Mouse (Mus musculus) common myeloid progenitor, adult 5-6 weeks (primary cell): ENCODE data around the gene Dync1i2. TPM values are rescaled to one million over a fixed set of nuclear protein-coding genes. Genes with fewer than 3 reads are reported as not detected.

ENCODE experiments used
- ATAC-seq: replicated peaks from 2 replicates; pipeline ENCODE4 v1.8.0; 2016; ENCODE audit warnings: low read depth, mild to moderate bottlenecking, moderate TSS enrichment, inconsistent platforms; ENCODE audit not compliant: poor library complexity, severe bottlenecking
- total RNA-seq: library from RNA; stranded (forward); fragments of 200-1000, 187-1606 nt; gene quantifications from 2 replicates; pipeline ENCODE4 v1.2.3, GENCODE M21; 2017

Dync1i2 gene
- total RNA-seq, 1 experiment from 2014 or later, result 112 TPM

GRCm38 (mm10) chr2:71256581-71256980 is 45.1 kb downstream of the Dync1i2 start:
- no peak for ATAC-seq

- no peak for ATAC-seq
Observed at GRCm38 (mm10) chr2:71264585-71264984, 53.1 kb downstream of the Dync1i2 start.

DNA sequence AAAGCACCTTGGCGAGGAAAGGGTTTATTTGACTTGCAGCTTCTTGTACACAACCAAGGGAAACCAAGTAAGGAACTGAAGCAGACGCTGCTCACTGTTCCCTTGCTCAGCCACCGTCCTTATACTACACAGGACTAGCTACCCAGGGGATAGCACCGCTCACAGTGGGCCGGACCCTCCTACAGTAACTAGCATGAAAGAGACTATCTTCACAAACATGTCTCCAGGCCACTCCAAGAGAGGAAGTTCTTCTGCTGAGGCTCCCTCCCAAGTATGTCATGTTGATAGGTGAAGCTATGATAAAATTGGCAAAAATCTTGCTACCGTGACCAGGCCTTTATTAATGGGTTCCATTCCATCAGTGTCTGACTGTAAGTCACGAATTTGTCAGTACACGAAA is 57.2 kb downstream of the Dync1i2 start:
- no peak for ATAC-seq

DNA sequence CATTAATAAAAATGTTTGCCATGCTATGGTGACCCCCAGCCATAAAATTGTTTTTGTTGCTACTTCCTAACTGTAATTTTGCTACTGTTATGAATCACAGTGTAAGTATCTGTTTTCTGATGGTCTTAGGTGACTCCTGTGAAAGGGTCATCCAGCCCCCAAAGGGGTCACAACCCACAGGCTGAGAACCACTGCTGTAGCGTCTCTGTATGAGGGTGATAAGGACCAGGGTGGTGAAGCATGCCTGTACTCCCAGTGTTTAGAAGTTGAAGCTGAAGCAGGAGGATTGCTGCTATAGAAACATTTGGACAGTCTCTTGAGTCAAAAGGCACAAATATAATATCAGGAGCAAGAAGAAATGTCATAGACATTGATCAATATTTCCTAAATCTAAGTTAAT is 57.8 kb downstream of the Dync1i2 start:
- no peak for ATAC-seq

GRCm38 (mm10) chr2:71270085-71270484 is 58.6 kb downstream of the Dync1i2 start:
- no peak for ATAC-seq

GRCm38 (mm10) chr2:71273955-71274679 is 62.6 kb downstream of the Dync1i2 start:
- peak; percentile 70 for ATAC-seq

DNA sequence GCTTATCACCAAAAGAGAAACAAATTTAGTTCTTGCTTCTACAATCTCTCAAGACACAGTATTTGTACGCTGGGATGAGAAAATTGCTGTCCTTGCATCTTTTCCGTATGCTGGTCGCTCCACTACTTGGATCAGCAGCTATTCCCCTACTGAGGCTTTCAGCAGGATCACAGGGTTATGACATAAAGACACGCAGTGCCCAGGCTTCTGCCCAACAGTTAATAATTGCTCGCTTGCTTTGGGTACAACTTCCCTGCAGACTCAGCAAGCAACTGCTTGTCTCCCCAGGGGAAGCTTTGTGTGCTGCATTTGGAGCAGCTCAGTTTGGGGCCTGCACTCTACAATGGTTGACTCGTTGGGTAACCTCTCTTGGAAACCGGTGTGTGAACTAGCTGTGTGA is 64.2 kb downstream of the Dync1i2 start:
- ATAC-seq, result no peak

DNA sequence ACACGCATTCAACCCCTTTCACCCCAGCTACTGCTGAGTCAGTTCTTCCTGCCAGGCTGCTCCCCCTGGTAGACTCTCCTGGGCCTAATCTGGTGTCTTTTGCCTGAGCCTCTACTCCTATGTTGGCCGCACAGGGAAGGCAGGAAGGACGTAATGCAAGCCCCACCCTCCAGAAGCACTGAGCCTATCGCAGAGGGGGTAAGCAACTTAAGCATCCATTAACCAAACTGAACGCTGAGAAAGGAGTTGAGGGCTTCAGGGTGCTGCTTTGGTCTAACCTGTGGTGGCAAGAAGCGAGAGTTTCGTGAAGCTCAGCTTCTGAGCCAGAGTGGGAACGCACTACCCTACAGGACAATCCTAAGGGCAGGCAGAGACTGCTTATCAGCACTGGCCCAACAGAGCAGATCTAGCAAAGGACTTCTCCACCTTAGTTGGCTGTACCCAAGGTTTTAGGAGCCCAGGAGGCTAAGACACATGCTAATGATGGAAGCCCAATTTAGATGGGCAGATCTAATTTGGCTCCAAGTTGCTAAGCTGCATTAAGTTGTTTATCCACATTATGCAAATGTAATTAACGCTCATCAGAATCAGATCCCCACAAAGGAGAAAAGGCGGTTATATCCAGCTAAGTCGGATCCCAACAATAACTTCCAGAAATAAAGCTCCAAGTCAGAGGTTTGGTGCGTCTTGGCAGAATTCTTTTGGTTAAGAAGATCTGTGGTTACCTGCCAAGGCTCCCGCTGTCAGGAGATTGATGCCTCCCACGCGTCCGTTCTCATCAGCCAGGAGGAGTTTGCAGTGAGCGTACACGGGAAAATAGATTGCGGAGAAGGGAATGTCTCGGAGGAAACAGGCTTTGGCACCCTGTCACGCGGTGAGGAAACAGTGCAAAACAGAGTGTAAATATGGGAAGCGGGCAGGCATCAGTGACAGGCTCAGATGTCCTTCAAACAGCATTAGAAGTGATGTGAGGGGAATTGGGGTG is 67.6 kb downstream of the Dync1i2 start:
- no peak for ATAC-seq

GRCm38 (mm10) chr2:71281981-71282380 is 70.5 kb downstream of the Dync1i2 start:
- no peak for ATAC-seq

GRCm38 (mm10) chr2:71290107-71290775 is 78.7 kb downstream of the Dync1i2 start:
- no peak for ATAC-seq

DNA sequence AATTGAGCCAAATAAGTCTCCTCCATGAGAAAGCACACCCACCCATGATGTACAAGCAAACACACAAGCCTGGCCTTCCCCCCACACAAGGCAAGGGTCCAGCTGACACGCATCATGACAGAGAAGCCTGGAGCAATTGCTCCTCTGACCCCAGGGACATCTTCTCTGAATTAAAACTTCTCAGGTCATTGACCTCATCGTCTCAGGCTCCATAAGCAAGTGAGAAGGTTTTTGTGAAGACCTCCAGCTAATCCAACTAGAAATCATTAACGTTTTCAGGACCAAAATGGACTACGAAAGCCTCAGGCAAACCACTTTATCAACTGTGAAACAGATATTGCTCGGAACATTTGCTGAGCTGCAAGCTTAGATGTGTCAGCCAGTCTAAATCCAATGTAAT is 80.1 kb downstream of the Dync1i2 start:
- no peak for ATAC-seq

DNA sequence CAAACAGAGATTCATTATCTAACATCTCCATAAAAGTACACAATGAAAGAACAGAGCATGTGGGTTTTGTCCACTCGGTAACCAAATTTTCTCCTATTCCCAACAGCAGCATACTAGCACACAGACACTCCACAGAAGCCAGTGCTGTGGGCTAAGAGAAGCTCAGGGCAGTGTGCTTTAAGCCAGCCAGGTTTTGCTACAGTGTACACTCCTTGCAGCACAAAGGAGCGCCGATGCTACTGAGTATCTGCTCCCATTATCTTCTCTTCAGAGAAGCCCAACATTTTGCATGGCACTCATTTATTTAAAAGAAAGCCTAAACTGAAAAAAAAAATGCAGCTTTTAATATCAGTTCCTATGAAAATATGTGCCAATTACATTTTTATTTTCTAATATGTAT is 82.5 kb downstream of the Dync1i2 start:
- ATAC-seq, result no peak

- no peak for ATAC-seq
Observed at GRCm38 (mm10) chr2:71294489-71294888, 83.0 kb downstream of the Dync1i2 start.

- no peak for ATAC-seq
Observed at GRCm38 (mm10) chr2:71295844-71296243, 84.3 kb downstream of the Dync1i2 start.

GRCm38 (mm10) chr2:71297501-71297900 is 86.0 kb downstream of the Dync1i2 start:
- ATAC-seq, result no peak

GRCm38 (mm10) chr2:71298729-71299128 is 87.2 kb downstream of the Dync1i2 start:
- ATAC-seq, result no peak

GRCm38 (mm10) chr2:71302156-71302663 is 90.7 kb downstream of the Dync1i2 start:
- ATAC-seq, result no peak

DNA sequence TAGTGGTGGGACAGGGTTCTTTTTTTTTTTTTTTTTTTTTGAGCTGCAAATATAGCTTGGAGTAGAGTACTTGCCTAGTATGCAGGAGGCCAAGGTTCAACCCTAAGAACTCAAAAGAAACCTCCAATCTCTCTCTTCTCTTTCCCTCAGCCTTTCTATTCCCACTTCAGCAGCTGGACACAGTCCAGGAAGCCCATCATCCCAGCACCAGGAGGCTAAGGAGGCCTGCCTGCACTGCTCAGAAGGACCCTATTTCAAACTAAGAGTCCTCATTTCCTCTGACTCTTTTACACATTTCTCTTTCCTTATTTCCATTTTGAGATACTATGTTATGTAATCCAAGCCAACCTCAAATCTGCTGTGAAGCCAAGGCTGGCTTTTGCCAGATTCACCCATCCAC is 91.7 kb downstream of the Dync1i2 start:
- no peak for ATAC-seq

DNA sequence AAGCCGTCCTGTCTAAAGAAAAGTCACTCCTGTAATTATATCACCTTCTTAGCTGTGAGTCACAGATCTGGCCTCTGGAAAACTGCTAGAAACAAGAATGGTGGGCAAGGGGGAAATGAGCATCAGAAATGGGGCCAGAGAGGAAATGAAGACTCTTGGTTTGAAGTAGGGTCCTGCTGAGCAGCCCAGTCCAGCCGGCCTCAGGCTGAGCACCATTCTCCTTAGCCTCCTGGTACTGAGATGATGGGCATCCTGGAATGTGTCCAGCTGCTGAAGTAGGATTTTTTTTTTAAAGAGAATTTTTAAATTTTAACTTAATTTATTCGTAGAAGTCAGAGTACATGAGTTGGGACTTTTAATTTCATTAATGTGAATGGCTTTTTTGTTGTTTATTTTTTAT is 93.3 kb downstream of the Dync1i2 start:
- ATAC-seq, result no peak

- ATAC-seq, result no peak
Observed at GRCm38 (mm10) chr2:71306357-71306756, 94.9 kb downstream of the Dync1i2 start.
